Mouse (Mus musculus) CH12.LX (cell line): ENCODE measurements at regions not wholly inside any gene's neighbourhood (a gene's known extent, or its start where the extent isn't known, plus 50 kb on each side); places are given as distances from the start of the nearest gene placed in this dataset.

Experiments
- DNase-seq: peaks from one replicate; pipeline ENCODE4 v3.0.0-alpha.2; 2013; ENCODE audit errors: extremely low read depth
- H3K27ac ChIP-seq: 2 replicates; pipeline ENCODE4 v1.5.1; 2012; ENCODE audit warnings: low read depth, mild to moderate bottlenecking, control low read depth, moderate library complexity; ENCODE audit not compliant: insufficient read depth
- H3K27me3 ChIP-seq: replicated peaks from 2 replicates; pipeline ENCODE3; 2012; ENCODE audit warnings: inconsistent platforms
- H3K36me3 ChIP-seq, 2 experiments: replicated peaks in 1 of 2; 2 replicates each; pipeline versions ENCODE3 to v1.6.1; 2012; ENCODE audit warnings: inconsistent platforms in 1 of 2, low read length in 1 of 2, mild to moderate bottlenecking in 1 of 2, mixed read lengths in 1 of 2, moderate library complexity in 1 of 2; ENCODE audit not compliant: control insufficient read depth in 1 of 2, insufficient read depth in 1 of 2
- H3K4me1 ChIP-seq, 2 experiments: 2 replicates each; pipeline ENCODE4 v1.6.1; 2012; ENCODE audit warnings: inconsistent platforms in 1 of 2, moderate library complexity in 1 of 2; ENCODE audit not compliant: insufficient read depth in 2 of 2, control insufficient read depth in 1 of 2
- H3K4me2 ChIP-seq: 2 replicates; pipeline ENCODE4 v1.6.1; 2012; ENCODE audit warnings: low read depth, mild to moderate bottlenecking, control low read depth; ENCODE audit not compliant: poor library complexity, insufficient read depth, severe bottlenecking
- H3K4me3 ChIP-seq, 3 experiments: fragments of 150-350 bp in 1 of 3; sonication (generic) in 1 of 3; replicated peaks in 1 of 3; 2 replicates each; pipeline versions ENCODE3 to v1.5.1; 2011 to 2012; ENCODE audit warnings: low read depth in 2 of 3, low read length in 2 of 3, mild to moderate bottlenecking in 2 of 3, moderate library complexity in 2 of 3, control low read depth in 1 of 3, improper control_type of control experiment in 1 of 3, inconsistent platforms in 1 of 3, mixed read lengths in 1 of 3; ENCODE audit not compliant: poor library complexity in 1 of 3
- H3K79me2 ChIP-seq: replicated peaks from 2 replicates; pipeline ENCODE4 v1.6.1; 2012; ENCODE audit warnings: mild to moderate bottlenecking, moderate library complexity; ENCODE audit not compliant: control insufficient read depth, poor library complexity, insufficient read depth, severe bottlenecking; ENCODE audit errors: extremely low read depth
- H3K9ac ChIP-seq: 2 replicates; pipeline ENCODE4 v1.6.1; 2012; ENCODE audit warnings: low read depth, mild to moderate bottlenecking, control low read depth, moderate library complexity; ENCODE audit not compliant: insufficient read depth
- H3K9me3 ChIP-seq: replicated peaks from 2 replicates; pipeline ENCODE3; 2012; ENCODE audit warnings: low read length, inconsistent platforms, mixed read lengths
- E2F4 ChIP-seq: IDR thresholded peaks from 2 replicates; pipeline ENCODE4 v1.6.1; 2011; ENCODE audit warnings: low read depth, low read length, improper control_type of control experiment; ENCODE audit not compliant: insufficient replicate concordance
- EP300 ChIP-seq: IDR thresholded peaks from 2 replicates; pipeline ENCODE4 v1.6.1; 2011; ENCODE audit warnings: low read length, improper control_type of control experiment
- IRF4 ChIP-seq: IDR thresholded peaks from 2 replicates; pipeline ENCODE4 v1.6.1; 2014; ENCODE audit warnings: low read depth, mild to moderate bottlenecking, inconsistent platforms, low read length, improper control_type of control experiment
- JUN ChIP-seq: IDR thresholded peaks from 2 replicates; pipeline ENCODE4 v1.6.1; 2011; ENCODE audit warnings: low read depth, mild to moderate bottlenecking, low read length, improper control_type of control experiment, moderate library complexity; ENCODE audit not compliant: insufficient read depth
- MAZ ChIP-seq: IDR thresholded peaks from 2 replicates; pipeline ENCODE4 v1.6.1; 2012; ENCODE audit warnings: low read depth, mild to moderate bottlenecking, inconsistent platforms, low read length, improper control_type of control experiment, moderate library complexity
- MXI1 ChIP-seq: IDR thresholded peaks from 2 replicates; pipeline ENCODE4 v1.6.1; 2011; ENCODE audit warnings: mild to moderate bottlenecking, low read depth, low read length, improper control_type of control experiment
- NRF1 ChIP-seq: IDR thresholded peaks from 2 replicates; pipeline ENCODE4 v1.6.1; 2014; ENCODE audit warnings: low read depth, mild to moderate bottlenecking, inconsistent platforms, low read length, improper control_type of control experiment, moderate library complexity
- POLR2AphosphoS2 ChIP-seq: IDR thresholded peaks from 2 replicates; pipeline ENCODE4 v1.6.1; 2011; ENCODE audit warnings: low read depth, low read length, improper control_type of control experiment
- RAD21 ChIP-seq: IDR thresholded peaks from 2 replicates; pipeline ENCODE4 v1.6.1; 2011; ENCODE audit warnings: low read depth, mild to moderate bottlenecking, low read length, improper control_type of control experiment, moderate library complexity
- RCOR1 ChIP-seq: conservative IDR thresholded peaks from 2 replicates; pipeline ENCODE4 v1.6.1; 2012; ENCODE audit warnings: low read depth, mild to moderate bottlenecking, inconsistent platforms, low read length, improper control_type of control experiment
- SIN3A ChIP-seq: IDR thresholded peaks from 2 replicates; pipeline ENCODE4 v1.6.1; 2012; ENCODE audit warnings: low read length, improper control_type of control experiment, inconsistent platforms
- TBP ChIP-seq: conservative IDR thresholded peaks from 2 replicates; pipeline ENCODE4 v1.6.1; 2011; ENCODE audit warnings: low read depth, low read length, improper control_type of control experiment
- USF1 ChIP-seq: IDR thresholded peaks from 2 replicates; pipeline ENCODE4 v1.6.1; 2014; ENCODE audit warnings: low read depth, mild to moderate bottlenecking, inconsistent platforms, low read length, improper control_type of control experiment
- ZC3H11A ChIP-seq: IDR thresholded peaks from 2 replicates; pipeline ENCODE4 v1.6.1; 2012; ENCODE audit warnings: low read depth, mild to moderate bottlenecking, inconsistent platforms, low read length, improper control_type of control experiment
- ZKSCAN1 ChIP-seq: IDR thresholded peaks from 2 replicates; pipeline ENCODE4 v1.6.1; 2012; ENCODE audit warnings: low read depth, inconsistent platforms, low read length, improper control_type of control experiment, borderline replicate concordance
- ZNF384 ChIP-seq: IDR thresholded peaks from 2 replicates; pipeline ENCODE4 v1.6.1; 2012; ENCODE audit warnings: low read depth, low read length, improper control_type of control experiment, inconsistent platforms
- dilution Hi-C: fragments of 300-500 bp; cut with MboI; formaldehyde crosslinking; loops from 2 replicates; pipeline ENCODE4 v1.14.3; 2020; ENCODE audit warnings: low sequenced_read_pairs; ENCODE audit not compliant: extremely low pct_unique_long_range_greater_than_20kb, extremely low pct_ligation_motif_present
- in situ Hi-C: fragments of 300-500 bp; cut with MboI; formaldehyde crosslinking; loops from 3 replicates; pipeline ENCODE4 v1.14.3; 2019; ENCODE audit warnings: low sequenced_read_pairs, low pct_ligation_motif_present, low pct_unique_long_range_greater_than_20kb, mixed read lengths

DNA sequence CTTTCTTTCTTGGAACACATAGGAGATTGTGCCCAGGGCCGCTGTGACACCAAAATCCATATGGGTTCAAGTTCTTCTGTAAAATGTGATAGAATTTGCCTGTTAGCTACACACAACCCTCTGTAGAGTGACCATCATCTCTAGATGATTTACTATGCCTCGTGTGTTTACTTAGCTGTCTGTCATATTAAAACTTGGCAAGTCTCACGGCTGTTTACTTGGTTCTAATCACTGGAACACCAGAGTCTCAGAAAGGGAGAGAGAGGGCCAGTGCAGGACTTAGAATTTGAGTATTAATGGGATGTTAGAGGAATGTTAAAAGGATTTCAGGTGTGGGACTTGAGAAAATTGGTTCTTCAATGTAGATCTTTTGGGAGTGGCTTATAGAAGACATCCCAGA is 248.6 kb upstream of the Gm5148 start:
- Histone ChIP-seq H3K27ac (no peak overlapping the region), H3K4me2 (no peak overlapping the region), H3K9ac (no peak overlapping the region), H3K79me2 (no peaks in the 10 kb centered on the region), H3K36me3 (no peaks in the 10 kb centered on the region), H3K4me3 (no peak overlapping the region), H3K9me3 (no peaks in the 10 kb centered on the region), H3K27me3 (no peaks in the 10 kb centered on the region), H3K4me1 (0 out of 4 replicates have a peak, but pooled peaks cover 0 to 2% of the 10 kb centered on the region in 2 experiments)
- no peak for TF ChIP-seq ZC3H11A
- dilution Hi-C loops, result no loop called here
- in situ Hi-C loops, result no loop called here
- no peak for DNase-seq

DNA sequence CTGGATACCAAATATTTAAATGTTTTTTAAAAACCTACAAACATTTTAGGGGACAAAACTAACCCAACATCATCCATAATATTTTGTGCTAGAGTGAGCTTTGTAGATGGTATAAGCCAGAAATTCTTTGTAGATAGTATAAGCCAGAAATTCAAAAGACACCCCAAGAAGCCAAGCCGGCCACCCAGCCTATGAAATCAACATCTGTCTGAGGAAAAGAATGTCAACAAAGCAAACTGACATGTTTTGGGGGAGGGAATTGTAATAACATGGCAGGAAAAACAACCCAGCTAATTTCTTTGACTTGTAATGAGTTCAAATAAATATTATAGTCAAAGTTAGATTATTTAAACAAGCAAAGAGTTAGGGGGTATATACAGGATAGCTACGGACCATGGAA is 246.9 kb upstream of the Gm5148 start:
- DNase-seq, result no peak
- no peaks in the 10 kb centered on the region for H3K27me3 ChIP-seq
- 0 out of 4 replicates have a peak, but pooled peaks cover 0 to 2% of the 10 kb centered on the region in 2 experiments for H3K4me1 ChIP-seq
- dilution Hi-C loops (no loop called here), in situ Hi-C loops (no loop called here)
- no peak overlapping the region for H3K4me2 ChIP-seq
- TF ChIP-seq ZKSCAN1 (no peak), EP300 (no peak), ZC3H11A (no peak), MXI1 (no peak), JUN (no peak), POLR2AphosphoS2 (no peak), MAZ (no peak), USF1 (no peak), E2F4 (no peak), IRF4 (no peak), RAD21 (no peak), TBP (no peak), NRF1 (no peak), ZNF384 (no peak), SIN3A (no peak)
- no peak overlapping the region for H3K27ac ChIP-seq
- H3K36me3 ChIP-seq, result no peaks in the 10 kb centered on the region
- no peaks in the 10 kb centered on the region for H3K79me2 ChIP-seq
- H3K4me3 ChIP-seq, result no peak overlapping the region
- no peak overlapping the region for H3K9ac ChIP-seq
- no peaks in the 10 kb centered on the region for H3K9me3 ChIP-seq

DNA sequence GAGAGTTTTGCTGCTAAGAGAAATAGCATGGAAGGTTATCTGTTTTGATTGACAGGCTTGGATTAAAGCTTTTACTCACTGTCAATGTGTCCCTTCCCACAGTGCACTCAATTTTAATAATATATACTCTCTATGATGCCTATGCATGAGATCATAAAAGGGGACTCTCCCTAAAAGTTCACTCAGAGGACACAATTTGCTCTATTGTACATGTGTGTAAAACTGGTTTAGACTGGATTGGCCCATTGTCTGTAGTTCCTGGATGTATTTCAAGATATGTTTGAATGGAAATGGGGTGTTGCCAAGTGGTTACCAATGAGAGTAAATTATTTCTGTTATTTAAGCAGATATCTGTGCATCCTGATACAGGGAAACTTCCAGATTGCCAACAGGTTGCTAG is 244.4 kb upstream of the Gm5148 start:
- in situ Hi-C loops, result no loop called here
- Histone ChIP-seq H3K4me2 (no peak overlapping the region), H3K36me3 (no peaks in the 10 kb centered on the region), H3K9me3 (no peaks in the 10 kb centered on the region), H3K27ac (no peak overlapping the region), H3K79me2 (no peaks in the 10 kb centered on the region), H3K27me3 (no peaks in the 10 kb centered on the region), H3K9ac (no peak overlapping the region), H3K4me3 (no peak overlapping the region), H3K4me1 (0 out of 4 replicates have a peak, but pooled peaks cover 0 to 2% of the 10 kb centered on the region in 2 experiments)
- DNase-seq, result no peak
- no peak for TF ChIP-seq RCOR1
- dilution Hi-C loops, result no loop called here
